Mouse (Mus musculus): Measurements from ENCODE around the gene Mpeg1. TPM values are rescaled to one million over a fixed set of nuclear protein-coding genes. Genes with fewer than 3 reads are reported as not detected.

Mpeg1 gene
- polyA plus RNA-seq, 3 experiments from 2014 or later, result 0.17 to 0.97 TPM; not detected in 1

DNA sequence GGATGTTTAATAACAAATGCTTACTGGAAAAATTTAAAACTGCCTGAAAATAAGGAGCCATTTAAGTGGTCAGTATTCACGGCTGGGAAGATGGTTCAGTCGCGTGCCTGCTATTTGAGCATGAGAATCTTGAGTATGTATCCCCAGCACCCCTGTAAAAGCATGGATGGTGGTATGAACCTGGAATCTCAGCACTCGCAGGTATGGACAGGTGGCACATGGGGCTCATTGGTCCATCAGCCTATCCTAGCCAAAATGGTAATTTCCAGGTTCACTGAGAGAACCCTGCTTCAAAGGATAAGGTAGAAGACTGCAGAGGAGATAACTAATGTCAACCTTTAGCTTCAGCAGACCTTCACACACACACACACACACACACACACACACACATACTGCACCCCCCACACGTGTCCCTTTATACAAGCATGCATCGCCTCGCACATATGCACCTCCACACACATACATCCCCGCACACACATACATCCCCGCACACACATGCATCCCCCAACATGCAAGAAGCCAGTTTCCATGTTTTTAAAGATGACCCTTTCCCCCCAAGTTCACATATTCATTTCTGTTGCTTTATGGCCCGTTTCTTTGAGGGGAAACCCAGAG is 5.1 kb downstream of the Mpeg1 start:
- no peak for ATAC-seq

DNA sequence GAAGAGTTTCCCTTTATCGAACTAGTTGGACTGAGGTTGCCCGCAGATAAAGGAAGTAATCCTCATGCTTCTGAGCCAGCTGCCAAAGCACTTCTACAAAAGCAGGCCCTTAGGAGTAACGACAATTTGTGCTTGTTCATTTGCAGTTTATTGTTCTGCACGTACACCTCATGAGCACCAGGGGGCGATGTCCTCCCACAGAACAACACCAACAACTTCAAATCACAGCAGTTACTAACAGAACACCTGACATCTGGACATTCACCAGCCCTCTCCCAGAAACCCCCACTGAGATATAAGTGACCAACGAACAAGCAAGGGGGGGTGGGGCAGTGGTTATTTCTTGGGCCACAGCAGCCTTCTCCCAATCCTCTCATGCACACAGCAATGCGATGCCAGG is 5.6 kb downstream of the Mpeg1 start:
- ATAC-seq, result peak; percentile 68

DNA sequence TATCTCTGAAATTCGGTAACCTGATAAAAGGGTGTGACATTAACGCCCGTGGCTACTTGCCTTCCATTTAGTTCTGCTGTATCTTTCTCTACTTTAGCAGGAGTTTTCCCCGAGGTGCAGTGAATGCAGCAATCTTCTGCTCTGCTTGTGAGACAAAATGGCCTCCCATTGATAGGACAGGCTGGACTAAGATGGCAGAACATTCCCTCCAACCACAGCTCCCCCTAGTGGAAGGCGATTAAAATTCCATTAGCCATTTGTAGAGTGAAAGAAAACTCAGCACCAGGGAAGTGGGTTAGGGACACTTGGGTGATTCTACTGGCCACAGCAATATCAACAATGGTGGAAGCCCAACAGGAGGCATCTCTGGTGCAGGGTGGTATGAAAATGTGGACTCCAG is 6.9 kb downstream of the Mpeg1 start:
- no peak for ATAC-seq

DNA sequence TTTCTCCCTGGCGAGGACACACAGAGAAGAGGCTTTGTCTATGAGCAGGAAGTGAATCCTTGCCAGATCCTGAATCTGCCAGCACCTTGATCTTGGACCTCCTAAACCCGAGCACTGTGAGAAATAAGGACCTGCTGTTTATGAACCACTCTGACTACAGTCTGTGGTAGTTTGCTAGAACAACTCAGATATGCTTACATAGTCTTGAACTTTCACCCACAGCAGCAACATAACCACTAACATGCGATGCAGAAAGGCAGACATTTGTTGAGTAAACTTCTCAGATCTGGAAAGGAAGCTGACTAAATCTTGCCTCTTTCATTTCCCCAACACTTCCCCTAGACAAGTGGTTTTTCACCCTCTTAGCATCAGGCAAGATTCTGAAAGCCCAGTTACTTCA is 11.3 kb downstream of the Mpeg1 start:
- ATAC-seq, result peak; percentile 27

DNA sequence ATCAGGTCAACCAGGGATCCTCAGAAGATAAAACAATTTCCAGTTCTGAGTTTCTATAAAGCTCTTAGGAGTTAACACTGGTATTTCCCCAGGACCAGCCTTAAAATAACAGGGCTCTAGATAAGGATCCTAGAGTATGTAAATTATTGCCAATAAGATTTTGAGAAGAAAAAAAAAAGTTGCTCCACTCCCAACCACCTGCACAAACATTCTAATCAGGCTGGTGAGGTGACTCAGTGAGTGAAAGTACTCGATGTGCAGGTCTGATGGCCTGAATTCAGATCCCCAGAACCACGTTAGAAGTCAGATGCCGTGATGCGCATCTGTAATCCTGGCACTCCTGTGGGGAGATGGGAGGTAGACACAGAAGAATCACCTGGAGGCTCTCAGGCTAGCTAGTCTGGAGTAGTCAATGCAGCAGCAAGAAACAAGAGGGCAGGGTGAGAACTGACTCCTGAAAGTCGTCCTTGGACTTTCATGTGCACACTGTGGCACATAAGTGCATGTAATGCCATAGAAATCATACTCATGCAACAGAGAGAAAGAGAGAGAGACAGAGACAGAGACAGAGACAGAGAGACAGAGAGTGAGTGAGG is 11.9 kb downstream of the Mpeg1 start:
- no peak for ATAC-seq

DNA sequence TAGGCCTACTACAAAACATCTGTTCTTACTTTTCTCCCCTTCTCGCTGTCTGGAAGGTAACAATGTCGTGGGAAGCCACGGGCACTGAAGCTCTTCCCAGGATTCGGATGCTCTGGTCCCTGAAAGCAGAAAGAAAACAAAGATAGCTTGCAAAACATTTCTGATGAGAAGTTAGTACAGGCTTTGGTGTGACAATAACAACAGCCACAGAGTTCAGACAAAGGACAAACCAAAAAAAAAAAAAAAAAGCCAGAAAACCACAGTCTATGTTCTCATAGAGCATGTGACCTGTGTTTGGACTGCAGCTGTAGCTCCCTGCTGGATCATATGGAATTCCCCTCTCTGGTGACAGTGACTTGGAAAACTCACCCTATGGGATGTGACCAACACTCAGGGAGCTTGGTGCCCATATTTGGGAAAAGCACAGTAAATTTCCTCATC is 12.6 kb downstream of the Mpeg1 start:
- peak; percentile 47 for ATAC-seq

DNA sequence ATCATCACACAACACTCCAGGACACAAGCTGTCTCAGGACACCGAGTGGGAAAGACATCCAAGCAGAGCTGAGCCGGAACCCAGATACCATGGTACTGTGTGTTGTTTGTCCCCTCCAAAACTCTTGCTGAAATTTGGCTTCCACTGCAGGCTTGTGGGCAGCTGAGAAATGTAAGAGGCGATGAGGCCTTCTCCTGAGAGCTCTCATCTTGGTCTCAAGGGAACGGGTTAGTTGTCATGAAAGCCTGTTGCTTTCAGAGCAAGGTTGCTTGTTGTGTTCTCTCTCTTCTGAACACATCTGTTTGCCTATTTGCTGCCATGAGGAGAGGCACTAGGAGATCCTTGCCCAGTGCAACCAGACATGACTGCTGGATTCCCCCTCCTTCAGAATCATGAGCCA is 13.4 kb downstream of the Mpeg1 start:
- no peak for ATAC-seq

DNA sequence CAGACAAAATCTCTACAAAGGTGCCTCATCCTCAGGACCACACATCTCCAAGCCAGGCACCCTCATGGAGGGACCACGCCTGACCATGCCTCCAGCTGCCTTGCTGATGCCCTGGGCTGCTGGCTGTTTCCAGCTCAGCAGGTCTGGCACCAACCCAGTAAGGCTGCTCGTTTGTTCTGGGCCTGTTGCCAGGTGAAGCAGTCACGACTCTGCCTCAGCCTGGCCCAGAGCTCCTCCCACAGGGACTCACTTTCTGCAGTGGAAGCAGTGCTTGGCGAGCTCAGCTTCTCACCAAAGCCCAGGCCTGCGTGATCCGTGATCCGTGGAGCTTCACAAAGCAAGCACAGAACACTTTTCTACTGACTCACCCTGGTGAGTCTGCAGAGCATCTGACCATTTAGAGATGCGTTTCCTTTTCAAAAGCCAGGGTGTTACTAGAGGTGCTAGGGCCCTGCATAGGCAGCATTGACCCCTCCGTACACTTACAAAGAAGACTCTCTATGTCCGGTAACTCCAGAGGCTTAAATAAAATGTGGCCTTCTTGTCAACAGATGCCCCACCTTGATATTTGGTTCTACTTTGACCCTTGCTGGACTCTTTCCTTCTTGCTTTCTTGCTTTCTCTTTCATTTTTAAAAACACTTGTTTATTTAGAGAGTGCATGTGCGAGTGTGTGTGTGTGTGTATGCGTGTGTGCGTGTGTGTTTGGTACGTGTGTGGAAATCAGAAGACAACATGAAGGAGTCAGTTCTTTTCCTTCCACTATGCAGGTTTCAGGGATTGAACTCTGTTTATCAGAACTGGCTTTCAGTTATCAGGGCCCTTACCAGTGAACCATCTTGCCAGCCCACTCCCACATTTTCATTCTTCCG is 15.0 kb downstream of the Mpeg1 start:
- ATAC-seq, result peak; percentile 70

DNA sequence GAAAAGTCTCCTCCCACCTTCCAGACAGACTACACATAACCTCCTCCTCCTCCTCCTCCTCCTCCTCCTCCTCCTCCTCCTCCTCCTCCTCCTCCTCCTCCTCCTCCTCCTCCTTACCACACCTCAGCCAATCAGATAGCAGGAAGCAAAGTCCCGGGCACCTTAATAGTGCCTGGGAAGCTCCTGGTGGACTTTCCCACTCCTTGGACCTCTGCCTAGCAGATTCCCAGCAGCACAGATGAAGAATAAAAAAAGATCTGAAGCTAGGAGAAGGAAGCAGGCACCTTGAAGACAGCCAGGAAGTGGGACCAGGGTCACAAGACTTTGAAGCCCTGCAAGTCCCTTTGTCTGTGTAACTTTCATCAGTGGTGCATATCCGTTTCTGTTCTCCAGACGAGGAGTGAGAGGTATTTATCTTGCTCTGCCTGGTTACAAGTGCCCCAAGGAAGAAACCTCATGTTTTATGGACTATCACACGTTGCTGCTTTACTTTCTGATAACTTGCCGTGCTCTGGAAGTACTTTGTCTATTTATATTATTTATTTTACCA is 16.2 kb downstream of the Mpeg1 start:
- peak; percentile 60 for ATAC-seq

DNA sequence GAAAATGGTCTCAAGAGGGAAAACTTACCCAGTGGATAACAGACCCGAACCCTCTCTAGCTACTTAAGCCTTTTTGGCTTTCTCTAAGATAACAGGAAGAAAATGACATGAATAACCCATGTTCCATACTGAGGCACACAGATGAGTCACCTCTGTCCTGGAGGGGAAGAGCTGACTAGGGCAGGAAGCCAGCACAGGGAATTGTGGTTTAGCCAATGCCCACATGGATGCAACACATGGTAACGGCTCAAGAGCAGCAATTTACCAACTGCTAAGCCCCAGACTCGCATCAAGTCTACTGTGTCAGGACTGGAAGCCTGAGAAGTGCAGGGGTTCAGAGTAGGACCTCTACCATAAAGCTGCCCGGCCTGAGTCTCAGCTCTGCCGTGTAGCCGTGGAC is 17.8 kb downstream of the Mpeg1 start:
- no peak for ATAC-seq

DNA sequence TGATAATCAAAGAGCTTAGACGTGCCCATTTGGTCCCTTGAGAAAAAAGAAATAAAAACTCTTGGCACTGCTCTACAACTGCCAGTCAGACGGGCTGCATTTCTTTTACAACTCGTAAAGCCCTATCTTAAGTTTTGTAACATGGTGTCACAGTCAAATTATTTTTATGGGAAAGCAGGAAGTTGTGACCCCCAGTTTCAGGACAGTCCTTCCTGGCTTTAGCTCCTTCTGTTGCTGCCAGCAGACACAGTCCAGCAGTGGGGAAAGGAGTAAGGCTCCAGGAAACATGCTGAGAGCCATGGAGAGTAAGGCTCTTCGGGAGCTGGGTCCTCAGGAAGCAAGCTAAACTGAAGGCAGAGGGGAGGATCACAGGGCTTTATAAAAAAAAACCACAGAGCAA is 23.2 kb downstream of the Mpeg1 start:
- no peak for ATAC-seq

DNA sequence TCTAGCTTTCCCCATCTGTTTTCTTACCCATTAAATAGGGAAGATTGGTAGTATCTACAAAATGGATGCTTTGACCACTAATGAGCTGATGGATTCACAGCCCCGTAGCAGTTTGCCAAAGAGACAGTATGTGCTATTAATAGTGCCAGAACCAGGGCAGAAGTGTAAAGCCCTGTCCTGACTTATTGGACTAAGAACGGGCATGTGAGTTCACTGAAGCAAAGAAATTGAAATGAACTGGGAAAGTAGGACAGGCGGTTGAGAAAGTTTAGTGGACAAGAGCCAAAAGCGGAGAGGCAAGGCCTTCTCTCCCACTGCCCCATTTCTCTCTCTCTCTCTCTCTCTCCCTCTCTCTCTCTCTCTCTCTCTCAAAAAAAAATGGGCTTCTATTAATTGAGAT is 23.6 kb downstream of the Mpeg1 start:
- ATAC-seq, result no peak

DNA sequence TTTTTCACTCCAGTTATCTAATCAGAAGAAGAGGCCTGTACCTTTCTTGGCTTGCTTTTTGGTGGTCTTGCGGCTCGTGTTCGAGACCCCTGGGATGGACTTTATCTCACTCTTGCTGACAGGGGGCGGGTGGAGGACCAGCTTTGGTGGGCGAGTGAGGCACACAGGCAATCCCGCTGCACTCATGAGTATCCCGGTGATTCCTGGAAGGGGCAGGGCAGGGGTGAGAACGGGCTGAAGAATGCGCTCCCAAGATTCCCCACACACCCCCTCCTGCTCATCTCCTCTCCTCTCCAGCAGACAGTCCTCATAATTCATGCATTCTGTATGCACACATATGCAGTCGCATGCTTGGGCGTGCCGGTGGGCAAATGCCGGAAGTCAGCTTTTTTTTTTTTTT is 24.6 kb downstream of the Mpeg1 start:
- no peak for ATAC-seq

DNA sequence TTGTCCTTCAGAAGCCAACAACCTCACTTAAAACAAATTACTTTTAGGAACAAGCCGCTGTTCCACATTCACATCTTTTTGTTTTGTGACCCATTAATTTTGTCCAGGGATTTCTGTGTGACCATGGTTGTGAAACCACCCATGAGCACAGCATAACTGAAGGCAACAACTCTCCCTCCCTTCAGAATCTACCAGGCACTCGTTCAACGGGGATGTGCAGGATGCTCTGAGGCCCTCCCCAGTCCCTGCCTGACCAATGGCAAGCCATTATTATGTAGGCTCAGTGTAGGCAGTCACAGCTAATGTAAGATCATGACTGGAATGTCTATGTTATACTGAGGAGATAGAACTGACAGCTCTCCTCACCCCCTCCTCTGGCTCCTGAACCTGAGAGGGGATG is 25.1 kb downstream of the Mpeg1 start:
- no peak for ATAC-seq

DNA sequence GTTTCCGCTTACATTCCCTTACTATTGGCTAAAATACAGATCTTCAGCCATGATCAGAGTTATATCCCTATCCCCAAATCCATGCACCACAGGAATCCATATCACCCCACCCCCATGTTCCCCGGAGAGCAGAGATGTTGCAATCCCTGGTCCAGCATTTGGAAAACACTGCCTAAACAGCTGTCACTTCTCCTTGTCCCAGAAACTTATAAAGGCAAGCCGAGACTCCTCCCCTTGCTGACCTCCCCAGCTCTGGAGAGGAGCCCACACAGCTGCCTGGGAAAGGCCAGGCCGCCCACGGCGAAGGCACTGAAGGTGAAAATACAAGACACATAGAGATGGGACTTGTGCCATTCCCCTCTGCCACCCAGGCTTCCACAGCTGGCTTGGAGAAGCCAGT is 26.3 kb downstream of the Mpeg1 start:
- ATAC-seq, result no peak

DNA sequence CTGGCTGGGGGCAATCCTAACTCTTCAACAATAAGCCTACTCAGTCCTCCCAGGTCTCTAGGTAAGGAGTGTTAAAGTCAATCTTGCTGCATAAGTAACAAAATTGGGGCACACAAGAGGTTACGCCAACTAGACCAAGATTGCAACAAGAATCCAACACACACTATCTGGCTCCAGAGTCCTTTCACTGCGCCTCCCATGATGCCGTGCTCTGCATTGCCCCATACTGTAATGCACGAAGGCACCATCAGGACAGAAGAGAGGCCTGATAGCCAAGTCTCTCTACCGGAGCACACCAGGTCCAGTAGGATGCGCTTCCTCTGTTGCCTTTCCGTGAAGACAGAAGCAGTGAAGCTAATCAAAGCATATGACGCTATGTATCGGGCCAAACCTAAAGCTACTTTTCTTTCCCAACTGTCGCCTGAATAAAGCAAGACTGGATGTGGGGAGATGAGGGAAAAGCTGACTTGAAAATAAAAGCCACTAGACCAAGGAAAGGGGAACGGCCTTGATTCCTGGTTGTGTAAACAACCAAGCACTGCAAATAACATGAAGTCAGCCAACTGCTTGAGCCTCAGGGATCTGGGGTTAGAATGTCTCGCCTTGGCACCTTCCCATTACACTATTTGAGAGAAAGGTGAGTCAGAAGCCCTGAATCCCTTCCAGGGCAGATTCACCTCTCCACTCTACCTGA is 27.1 kb downstream of the Mpeg1 start:
- no peak for ATAC-seq

DNA sequence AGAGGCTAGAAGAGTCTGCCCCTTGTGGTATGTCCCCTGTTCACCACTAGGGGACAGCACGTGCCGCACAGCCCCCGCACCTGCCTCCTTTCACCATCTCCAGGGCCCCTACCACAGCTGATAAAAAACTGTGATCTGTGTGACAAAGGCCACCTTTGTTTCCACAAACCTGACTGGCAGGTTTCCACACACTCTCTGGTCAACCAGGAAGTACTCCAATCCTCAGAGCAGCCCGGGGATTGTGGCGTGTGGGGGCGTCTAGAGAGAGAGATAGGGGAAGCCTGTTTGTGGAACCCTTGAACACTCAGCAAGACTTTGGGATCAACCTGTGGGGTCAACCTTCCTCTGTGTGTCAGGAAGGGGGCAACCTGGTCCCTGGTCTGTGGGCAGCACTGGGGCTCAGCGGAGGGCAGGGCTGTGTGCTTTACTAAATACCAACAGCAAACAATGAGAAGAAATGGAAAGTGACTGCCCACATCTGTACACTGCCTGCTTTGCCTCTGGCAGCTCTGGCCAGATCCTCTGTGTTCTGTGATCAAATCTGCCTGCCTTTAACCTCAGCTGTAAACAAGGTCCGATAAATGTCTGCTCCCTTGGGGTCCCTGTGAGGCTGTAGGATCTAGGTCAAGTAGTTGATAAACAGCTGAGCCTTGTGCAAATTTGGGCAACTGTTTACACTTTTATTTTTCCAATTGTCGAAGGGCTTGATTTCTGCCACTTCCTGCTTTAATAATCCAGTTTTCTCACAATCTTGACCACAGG is 27.8 kb downstream of the Mpeg1 start:
- ATAC-seq, result peak; percentile 89

DNA sequence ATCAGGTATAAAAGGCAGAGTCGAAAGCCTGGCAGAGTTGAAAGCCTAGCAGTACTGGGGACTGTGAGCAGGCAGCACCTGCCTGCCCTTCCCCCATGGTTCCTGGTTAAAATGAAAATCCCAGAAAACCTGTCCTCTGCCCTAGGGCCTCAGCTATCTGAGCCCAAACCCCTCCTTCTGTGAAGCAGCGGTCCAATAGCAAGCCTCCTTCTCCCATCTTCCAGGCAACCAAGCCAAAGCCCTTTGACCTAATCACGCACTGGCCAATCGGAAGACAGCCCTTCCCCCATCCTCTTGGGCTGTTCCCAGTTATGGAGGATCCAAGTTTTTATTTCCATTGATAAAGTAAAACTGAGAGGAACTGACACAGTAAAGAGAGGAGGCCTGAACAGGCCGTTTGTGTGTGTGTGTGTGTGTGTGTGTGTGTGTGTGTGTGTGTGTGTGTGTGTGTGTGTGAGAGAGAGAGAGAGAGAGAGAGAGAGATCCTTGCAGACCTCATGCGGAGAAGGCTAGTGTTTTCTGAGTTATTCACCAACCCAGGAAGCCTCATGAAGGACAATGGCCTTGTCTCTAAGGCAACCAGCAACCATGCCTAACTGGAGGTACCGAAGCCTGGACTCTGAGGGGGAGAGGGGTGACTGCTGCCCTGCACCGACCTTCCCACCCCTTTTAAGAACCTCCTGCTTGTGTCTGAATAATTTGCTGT is 28.5 kb downstream of the Mpeg1 start:
- no peak for ATAC-seq

DNA sequence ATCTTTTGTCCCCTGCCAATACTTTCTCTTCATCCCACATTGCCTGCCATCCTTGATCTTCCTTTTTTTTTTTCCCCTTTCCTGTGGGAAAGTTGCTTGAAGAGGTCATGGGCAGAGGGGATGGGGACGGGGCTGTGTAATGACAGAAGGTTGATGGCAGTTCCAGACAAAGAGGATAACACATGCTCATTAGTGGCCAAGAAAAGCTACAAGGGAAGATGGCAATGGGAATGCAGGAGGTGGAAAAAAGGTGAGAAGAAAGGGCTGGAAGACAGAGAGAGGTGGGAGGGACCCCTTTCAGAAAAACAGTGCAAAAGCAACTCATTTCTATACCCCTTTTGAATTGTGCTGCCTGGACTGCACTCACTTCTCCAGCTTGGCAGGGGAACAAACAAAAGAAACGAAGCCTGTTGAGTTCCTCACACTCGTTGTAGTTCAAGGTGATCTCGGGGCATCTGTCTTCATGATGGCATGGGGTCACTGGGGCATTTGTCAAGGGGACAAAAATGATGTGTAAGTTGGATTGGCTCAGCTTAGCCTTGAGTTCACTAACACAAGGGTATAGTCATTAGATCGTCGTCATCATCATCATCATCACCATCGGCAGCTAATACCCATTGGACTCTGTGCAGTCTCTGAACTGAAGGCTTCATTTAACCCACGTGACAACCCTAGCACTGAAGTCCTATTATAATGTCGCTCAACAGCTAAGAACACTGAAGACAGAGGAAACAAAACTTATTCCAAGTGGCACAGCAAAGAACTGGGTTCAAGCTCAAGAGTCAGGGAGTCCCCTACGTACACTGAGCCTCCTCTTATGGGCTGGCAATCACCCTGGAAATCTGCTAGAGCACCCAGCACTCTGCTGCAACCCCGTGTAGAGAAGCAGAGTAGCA is 29.3 kb downstream of the Mpeg1 start:
- no peak for ATAC-seq

DNA sequence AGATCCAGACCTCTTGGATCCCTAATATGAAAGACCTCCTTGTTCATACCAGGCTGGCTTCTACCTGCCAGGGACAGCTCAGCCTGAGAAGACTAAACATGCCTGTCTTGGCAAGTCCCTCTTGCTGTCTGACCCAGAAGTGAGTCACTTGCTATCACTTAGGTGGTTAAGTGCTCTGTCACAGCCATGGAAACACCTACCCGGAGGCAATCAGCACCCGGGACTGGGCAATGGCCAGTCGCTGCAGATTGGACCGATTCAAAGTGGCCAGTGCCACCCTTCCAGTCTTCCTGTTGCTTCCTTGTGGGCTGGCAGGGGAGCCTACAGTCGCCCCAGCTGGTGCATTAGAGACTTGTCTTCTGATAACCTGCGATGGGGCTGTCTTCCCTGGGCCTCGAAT is 31.1 kb downstream of the Mpeg1 start:
- ATAC-seq, result no peak
